Mouse (Mus musculus) MEL (cell line): ENCODE measurements around the gene Ppp6r3.

Source experiments
- CTCF ChIP-seq, 3 experiments: IDR thresholded peaks in 2 of 3; conservative IDR thresholded peaks in 1 of 3; 2 replicates each; pipeline ENCODE4 v1.5.1; 2011 to 2012; ENCODE audit warnings: low read length in 3 of 3, low read depth in 2 of 3, mild to moderate bottlenecking in 2 of 3, improper control_type of control experiment in 1 of 3, inconsistent platforms in 1 of 3, mixed read lengths in 1 of 3, moderate library complexity in 1 of 3; ENCODE audit not compliant: control insufficient read depth in 1 of 3, insufficient read depth in 1 of 3, poor library complexity in 1 of 3, severe bottlenecking in 1 of 3
- EP300 ChIP-seq, 2 experiments: IDR thresholded peaks; 2 replicates each; pipeline ENCODE4 v1.6.1; 2011; ENCODE audit warnings: improper control_type of control experiment in 2 of 2, low read length in 2 of 2, low read depth in 1 of 2, mild to moderate bottlenecking in 1 of 2
- ETS1 ChIP-seq: IDR thresholded peaks from 2 replicates; pipeline ENCODE4 v1.6.1; 2012; ENCODE audit warnings: low read depth, mild to moderate bottlenecking, inconsistent platforms, low read length, improper control_type of control experiment, moderate library complexity
- GABPA ChIP-seq: IDR thresholded peaks from 2 replicates; pipeline ENCODE4 v1.6.1; 2012; ENCODE audit warnings: low read depth, mild to moderate bottlenecking, inconsistent platforms, low read length, improper control_type of control experiment, moderate library complexity
- GATA1 ChIP-seq: IDR thresholded peaks from 2 replicates; pipeline ENCODE4 v1.6.1; 2011; ENCODE audit warnings: low read depth, low read length, improper control_type of control experiment
- MAX ChIP-seq: IDR thresholded peaks from 2 replicates; pipeline ENCODE4 v1.6.1; 2011; ENCODE audit warnings: low read length, improper control_type of control experiment
- POLR2A ChIP-seq, 2 experiments: IDR thresholded peaks; 2 replicates each; pipeline ENCODE4 v1.6.1; 2011 to 2012; ENCODE audit warnings: low read length in 2 of 2, mild to moderate bottlenecking in 2 of 2, control low read depth in 1 of 2, improper control_type of control experiment in 1 of 2, low read depth in 1 of 2, moderate library complexity in 1 of 2; ENCODE audit not compliant: control insufficient read depth in 1 of 2, insufficient read depth in 1 of 2, poor library complexity in 1 of 2
- SIN3A ChIP-seq: IDR thresholded peaks from 2 replicates; pipeline ENCODE4 v1.6.1; 2012; ENCODE audit warnings: low read length, improper control_type of control experiment, inconsistent platforms
- TCF12 ChIP-seq: IDR thresholded peaks from 2 replicates; pipeline ENCODE4 v1.6.1; 2014; ENCODE audit warnings: low read depth, mild to moderate bottlenecking, inconsistent platforms, low read length, improper control_type of control experiment, moderate library complexity
- ZC3H11A ChIP-seq: IDR thresholded peaks from 2 replicates; pipeline ENCODE4 v1.6.1; 2012; ENCODE audit warnings: low read depth, mild to moderate bottlenecking, inconsistent platforms, low read length, improper control_type of control experiment
- ZNF384 ChIP-seq: IDR thresholded peaks from 2 replicates; pipeline ENCODE4 v1.6.1; 2012; ENCODE audit warnings: low read depth, mild to moderate bottlenecking, inconsistent platforms, low read length, improper control_type of control experiment

- TF ChIP-seq ETS1 (no peak), EP300 (IDR thresholded peaks at IDR 0.05; ENCODE audit: low read depth in 1 of 2, low read length in 2 of 2) (no peak), SIN3A (no peak), CTCF (IDR thresholded peaks at IDR 0.05 in 2 of 3, conservative IDR thresholded peaks at IDR 0.05 in 1 of 3; ENCODE audit: control insufficient read depth in 1 of 3, insufficient read depth in 1 of 3, low read depth in 2 of 3, low read length in 3 of 3, poor library complexity in 1 of 3, severe bottlenecking in 1 of 3) (no peak), TCF12 (no peak), POLR2A (IDR thresholded peaks at IDR 0.05; ENCODE audit: control insufficient read depth in 1 of 2, insufficient read depth in 1 of 2, low read depth in 1 of 2, low read length in 2 of 2, poor library complexity in 1 of 2) (no peak), ZC3H11A (no peak), GATA1 (no peak), MAX (no peak), ZNF384 (no peak), GABPA (no peak)
Observed at GRCm38 (mm10) chr19:3527531-3527930, 48.0 kb downstream of the Ppp6r3 start.
